8 mouse cellular contexts compared by ENCODE assay signal in genomic region chr7:65610171-65610570, GRCm38 (mm10). TPM values are rescaled to one million over a fixed set of nuclear protein-coding genes. Genes with fewer than 3 reads are reported as not detected.
A peak's percentile ranks its signal among the peaks of the same experiment; 100 is the strongest.
DNase-seq lines count a peak whose midpoint lies in the region; ATAC-seq and TF ChIP-seq lines count a peak whose summit lies in the region.

No protein-coding gene starts in this region.

- TF ChIP-seq POLR2A in olfactory bulb, adult 2 months (IDR thresholded peaks at IDR 0.05; ENCODE audit: insufficient read depth, low read depth, low read length), result no peak

- H3K9ac ChIP-seq in forebrain, embryonic 15.5 days (replicated peaks), result no peak overlapping the region
- H3K9ac ChIP-seq in forebrain, embryonic 11.5 days (ENCODE audit: low read length), result no peak overlapping the region
- H3K9ac ChIP-seq in liver, embryonic 11.5 days (ENCODE audit: low read depth, low read length), result no peak overlapping the region

- H3K4me1 ChIP-seq in forebrain, embryonic 15.5 days, result no peaks in the 10 kb centered on the region
- H3K4me1 ChIP-seq in forebrain, embryonic 11.5 days (replicated peaks; ENCODE audit: control insufficient read depth, insufficient read depth, low read length), result no peaks in the 10 kb centered on the region
- H3K4me1 ChIP-seq in olfactory bulb, adult 2 months (ENCODE audit: control insufficient read depth, insufficient read depth, low read length), result peaks cover 15% of the 10 kb centered on the region; the same call in 1 of the 2 replicates
- no peaks in the 10 kb centered on the region for H3K4me1 ChIP-seq in liver, embryonic 11.5 days (replicated peaks; ENCODE audit: control insufficient read depth, insufficient read depth, low read length)

- 56% methylated on average over 5 of the region's 5 CpGs for WGBS in forebrain, embryonic 15.5 days
- WGBS in forebrain, embryonic 11.5 days, result 74% methylated on average over 5 of the region's 5 CpGs
- 31% methylated on average over 5 of the region's 5 CpGs for WGBS in olfactory bulb, adult 2 months
- 67% methylated on average over 5 of the region's 5 CpGs for WGBS in liver, embryonic 11.5 days

- H3K4me3 ChIP-seq in forebrain, embryonic 15.5 days, result no peak overlapping the region
- H3K4me3 ChIP-seq in forebrain, embryonic 11.5 days (ENCODE audit: low read depth, low read length), result no peak overlapping the region
- no peak overlapping the region for H3K4me3 ChIP-seq in olfactory bulb, adult 2 months (ENCODE audit: insufficient read depth, low read depth, low read length)
- no peak overlapping the region for H3K4me3 ChIP-seq in liver, embryonic 11.5 days (ENCODE audit: low read depth, low read length)

- peak; percentile 41 for TF ChIP-seq CTCF in olfactory bulb, adult 2 months (IDR thresholded peaks at IDR 0.05; ENCODE audit: insufficient read depth, low read depth, low read length)

- no peak for DNase-seq in forebrain, embryonic 11.5 days (ENCODE audit: low spot score)
- peak; percentile 15 for DNase-seq in urinary bladder, postnatal 14 days (ENCODE audit: low spot score)
- DNase-seq in urinary bladder, adult 18-20 months (ENCODE audit: low spot score in 2 of 2), result no peak
- peak; percentile 42 for DNase-seq in layer of hippocampus, adult 9-10 months (ENCODE audit: low spot score)
- DNase-seq in B cell, adult 2 months, result no peak
- no peak for DNase-seq in liver, embryonic 11.5 days (ENCODE audit: low spot score)

- H3K27me3 ChIP-seq in forebrain, embryonic 15.5 days, result no peaks in the 10 kb centered on the region
- no peaks in the 10 kb centered on the region for H3K27me3 ChIP-seq in forebrain, embryonic 11.5 days (ENCODE audit: control insufficient read depth, insufficient read depth, low read length)
- H3K27me3 ChIP-seq in liver, embryonic 11.5 days (replicated peaks; ENCODE audit: control insufficient read depth, insufficient read depth, low read length), result no peaks in the 10 kb centered on the region

- peak; percentile 58; the same call in 1 of the 2 replicates for ATAC-seq in forebrain, embryonic 15.5 days (replicated peaks)
- ATAC-seq in forebrain, embryonic 11.5 days (replicated peaks; ENCODE audit: low FRiP score), result no peak
- ATAC-seq in liver, embryonic 11.5 days (replicated peaks; ENCODE audit: low FRiP score), result no peak

- H3K36me3 ChIP-seq in forebrain, embryonic 15.5 days, result no peaks in the 10 kb centered on the region
- H3K36me3 ChIP-seq in forebrain, embryonic 11.5 days (ENCODE audit: control insufficient read depth, insufficient read depth, low read length), result no peaks in the 10 kb centered on the region
- no peaks in the 10 kb centered on the region for H3K36me3 ChIP-seq in liver, embryonic 11.5 days (ENCODE audit: control insufficient read depth, insufficient read depth, low read length)

- H3K27ac ChIP-seq in forebrain, embryonic 15.5 days (replicated peaks), result no peak overlapping the region
- H3K27ac ChIP-seq in forebrain, embryonic 11.5 days (ENCODE audit: low read depth, low read length), result no peak overlapping the region
- no peak overlapping the region for H3K27ac ChIP-seq in olfactory bulb, adult 2 months (ENCODE audit: insufficient read depth, low read depth, low read length)
- H3K27ac ChIP-seq in liver, embryonic 11.5 days (ENCODE audit: low read depth, low read length), result no peak overlapping the region

- no peak overlapping the region for H3K4me2 ChIP-seq in forebrain, embryonic 15.5 days (replicated peaks)
- H3K4me2 ChIP-seq in forebrain, embryonic 11.5 days (ENCODE audit: low read depth, low read length, severe bottlenecking), result no peak overlapping the region
- no peak overlapping the region for H3K4me2 ChIP-seq in liver, embryonic 11.5 days

- H3K9me3 ChIP-seq in forebrain, embryonic 15.5 days, result no peaks in the 10 kb centered on the region
- H3K9me3 ChIP-seq in forebrain, embryonic 11.5 days (ENCODE audit: control insufficient read depth, low read length), result no peaks in the 10 kb centered on the region
- no peaks in the 10 kb centered on the region for H3K9me3 ChIP-seq in liver, embryonic 11.5 days (ENCODE audit: control insufficient read depth, low read length)

RNA-seq across cellular contexts. Expression of gene Tarsl2, which starts 34.5 kb away (rescaled TPM):
- 15.3 and 15.8 TPM in 2 replicates for polyA plus RNA-seq in forebrain, embryonic 15.5 days (2015; fragmentation: Nextera tagmentation; extraction: Ambion mirVana)
- polyA plus RNA-seq in forebrain, embryonic 11.5 days (2014; fragmentation: Nextera tagmentation; extraction: Ambion mirVana), result 13.2 and 14.2 TPM in 2 replicates
- not detected in 2 replicates for polyA plus RNA-seq in olfactory bulb, adult 2 months (2012; ENCODE audit: insufficient read depth, insufficient read length, low replicate concordance, missing spikeins)
- 35.4 and 39.3 TPM in 2 replicates for polyA plus RNA-seq in liver, embryonic 11.5 days (2014; fragmentation: Nextera tagmentation; extraction: Ambion mirVana)

Comparison
In these comparisons a context has a peak if more than half of its experiments do, and no peak if none do; other contexts are left out.
1. DNase-seq: peak in urinary bladder, postnatal 14 days (single experiment) and layer of hippocampus, adult 9-10 months (single experiment); none in forebrain, embryonic 11.5 days (single experiment), urinary bladder, adult 18-20 months (0 of 2), B cell, adult 2 months (0 of 2) and liver, embryonic 11.5 days (single experiment).